Mouse (Mus musculus): ENCODE measurements around the gene Srgap3. TPM values are rescaled to one million over a fixed set of nuclear protein-coding genes. Genes with fewer than 3 reads are reported as not detected.

The Srgap3 gene
- polyA plus RNA-seq, 1 experiment from 2014 or later = 0.13 TPM

DNA sequence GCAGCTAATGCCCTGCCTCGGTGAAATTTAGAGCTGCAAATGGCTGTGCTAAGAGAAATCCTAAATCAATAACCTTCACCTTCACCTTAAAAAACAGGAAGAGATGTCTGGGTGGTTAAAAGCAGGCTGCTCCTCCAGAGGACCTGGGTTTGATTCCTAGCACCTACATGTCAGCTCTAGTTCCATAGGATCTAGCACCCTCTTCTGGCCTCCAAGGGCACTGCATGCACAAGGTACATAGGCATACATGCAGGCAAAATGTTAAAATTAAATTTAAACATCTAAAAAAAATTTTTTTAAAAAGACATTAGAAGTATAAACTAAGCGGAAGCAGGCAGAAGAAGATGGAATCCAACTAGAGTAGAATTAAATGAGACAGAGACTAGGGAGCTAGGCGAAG lies 214.6 kb downstream of the Srgap3 start:
- H3K4me3 ChIP-seq (ENCODE audit: low read depth, low read length) = no peak overlapping the region
- no peaks in the 10 kb centered on the region; the same call in 1 of the 2 replicates for H3K4me1 ChIP-seq (ENCODE audit: insufficient read depth)
- TF ChIP-seq CTCF (IDR thresholded peaks at IDR 0.05; ENCODE audit: low read depth) = peak; percentile 50
- TF ChIP-seq EP300 (IDR thresholded peaks at IDR 0.05; ENCODE audit: low read depth) = no peak
- no peak overlapping the region for H3K27ac ChIP-seq (ENCODE audit: low read depth)
- DNase-seq (no peak), ATAC-seq (no peak)
- no peaks in the 10 kb centered on the region for H3K9me3 ChIP-seq (ENCODE audit: low read length)
- no peaks in the 10 kb centered on the region for H3K36me3 ChIP-seq (replicated peaks; ENCODE audit: insufficient read depth, low read length)
- H3K27me3 ChIP-seq (ENCODE audit: insufficient read depth, low read length) = no peaks in the 10 kb centered on the region
- WGBS (ENCODE audit: insufficient replicate concordance) = 86% methylated on average over 3 of the region's 3 CpGs
- no peak overlapping the region for H3K4me2 ChIP-seq (ENCODE audit: low read depth, low read length)
- no peak overlapping the region for H3K9ac ChIP-seq (replicated peaks)

DNA sequence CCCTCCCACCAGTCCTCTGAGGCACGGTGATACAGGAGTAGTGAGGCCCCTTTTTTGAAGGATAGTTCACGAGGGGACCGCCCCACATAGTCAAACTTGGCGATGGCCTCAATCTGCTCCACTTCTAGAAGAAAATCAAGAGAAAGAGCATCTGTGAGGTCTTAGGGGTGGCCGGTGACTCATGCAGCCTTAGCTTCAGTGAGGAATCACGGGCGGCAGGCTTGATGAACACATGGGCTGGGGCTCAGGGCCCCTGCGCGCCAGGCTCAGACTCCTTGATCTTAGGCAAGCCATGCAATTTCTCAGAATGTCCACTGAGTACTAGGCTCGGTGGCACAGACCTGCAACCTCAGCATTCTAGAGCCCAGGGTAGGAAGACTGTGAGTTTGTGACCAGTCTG lies 215.7 kb downstream of the Srgap3 start:
- WGBS (ENCODE audit: insufficient replicate concordance) = 86% methylated on average over 10 of the region's 10 CpGs
- TF ChIP-seq CTCF (IDR thresholded peaks at IDR 0.05; ENCODE audit: low read depth) (no peak), EP300 (IDR thresholded peaks at IDR 0.05; ENCODE audit: low read depth) (no peak)
- no peak for DNase-seq

GRCm38 (mm10) chr6:112728760-112729422 lies 218.2 kb downstream of the Srgap3 start:
- WGBS (ENCODE audit: insufficient replicate concordance) = 17% methylated on average over 16 of the region's 17 CpGs
- Histone ChIP-seq H3K9me3 (ENCODE audit: low read length) (no peaks in the 10 kb centered on the region), H3K36me3 (replicated peaks; ENCODE audit: insufficient read depth, low read length) (no peaks in the 10 kb centered on the region), H3K4me3 (ENCODE audit: low read depth, low read length) (peak overlapping the region; percentile 25; the same call in 1 of the 2 replicates), H3K4me2 (ENCODE audit: low read depth, low read length) (peak overlapping the region; percentile 57), H3K4me1 (ENCODE audit: insufficient read depth) (no peaks in the 10 kb centered on the region; the same call in 1 of the 2 replicates), H3K9ac (replicated peaks) (no peak overlapping the region), H3K27ac (ENCODE audit: low read depth) (no peak overlapping the region), H3K27me3 (ENCODE audit: insufficient read depth, low read length) (no peaks in the 10 kb centered on the region)
- TF ChIP-seq EP300 (IDR thresholded peaks at IDR 0.05; ENCODE audit: low read depth) = no peak
- TF ChIP-seq CTCF (IDR thresholded peaks at IDR 0.05; ENCODE audit: low read depth) = no peak
- ATAC-seq = peak; percentile 64
- peak; percentile 44 for DNase-seq

More for the DNA sequence above, 215.7 kb downstream of the Srgap3 start:
- no peaks in the 10 kb centered on the region for H3K9me3 ChIP-seq (ENCODE audit: low read length)
- no peak for ATAC-seq
- H3K4me3 ChIP-seq (ENCODE audit: low read depth, low read length) = no peak overlapping the region
- H3K9ac ChIP-seq (replicated peaks) = no peak overlapping the region
- no peaks in the 10 kb centered on the region for H3K27me3 ChIP-seq (ENCODE audit: insufficient read depth, low read length)
- H3K27ac ChIP-seq (ENCODE audit: low read depth) = no peak overlapping the region
- no peaks in the 10 kb centered on the region for H3K36me3 ChIP-seq (replicated peaks; ENCODE audit: insufficient read depth, low read length)
- no peak overlapping the region for H3K4me2 ChIP-seq (ENCODE audit: low read depth, low read length)
- no peaks in the 10 kb centered on the region; the same call in 1 of the 2 replicates for H3K4me1 ChIP-seq (ENCODE audit: insufficient read depth)

DNA sequence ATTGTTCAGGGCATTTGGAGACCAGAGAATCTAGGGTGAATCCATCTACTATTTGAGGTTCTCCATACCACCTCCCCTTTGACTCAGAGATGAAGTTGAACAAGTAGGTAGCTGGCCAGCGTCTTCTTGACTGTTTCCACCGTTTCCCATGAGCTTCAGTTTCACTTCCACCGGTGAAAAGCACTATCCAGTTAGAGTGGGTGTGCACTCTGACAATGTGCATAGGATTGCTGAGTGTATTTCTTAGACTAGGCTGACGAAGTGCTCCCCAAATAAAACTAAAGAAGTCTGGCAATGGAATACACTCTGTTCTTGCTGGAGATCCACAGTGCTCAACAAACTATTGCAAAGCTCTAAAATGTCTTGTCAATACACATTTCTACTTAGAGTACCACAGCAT lies 221.6 kb downstream of the Srgap3 start:
- no peak for ATAC-seq
- no peaks in the 10 kb centered on the region for H3K27me3 ChIP-seq (ENCODE audit: insufficient read depth, low read length)
- H3K9me3 ChIP-seq (ENCODE audit: low read length) = no peaks in the 10 kb centered on the region
- no peak overlapping the region for H3K4me2 ChIP-seq (ENCODE audit: low read depth, low read length)
- no peaks in the 10 kb centered on the region for H3K36me3 ChIP-seq (replicated peaks; ENCODE audit: insufficient read depth, low read length)
- no peak for DNase-seq
- H3K9ac ChIP-seq (replicated peaks) = no peak overlapping the region
- no peaks in the 10 kb centered on the region; the same call in 1 of the 2 replicates for H3K4me1 ChIP-seq (ENCODE audit: insufficient read depth)
- H3K27ac ChIP-seq (ENCODE audit: low read depth) = no peak overlapping the region
- 67% methylated on average over 4 of the region's 4 CpGs for WGBS (ENCODE audit: insufficient replicate concordance)
- no peak overlapping the region for H3K4me3 ChIP-seq (ENCODE audit: low read depth, low read length)
- TF ChIP-seq EP300 (IDR thresholded peaks at IDR 0.05; ENCODE audit: low read depth) (no peak), CTCF (IDR thresholded peaks at IDR 0.05; ENCODE audit: low read depth) (no peak)

GRCm38 (mm10) chr6:112720409-112721080 lies 226.5 kb downstream of the Srgap3 start:
- H3K36me3 ChIP-seq (replicated peaks; ENCODE audit: insufficient read depth, low read length) = no peaks in the 10 kb centered on the region
- TF ChIP-seq CTCF (IDR thresholded peaks at IDR 0.05; ENCODE audit: low read depth) = no peak
- no peak for TF ChIP-seq EP300 (IDR thresholded peaks at IDR 0.05; ENCODE audit: low read depth)
- no peak overlapping the region for H3K9ac ChIP-seq (replicated peaks)
- H3K27me3 ChIP-seq (ENCODE audit: insufficient read depth, low read length) = no peaks in the 10 kb centered on the region
- H3K4me1 ChIP-seq (ENCODE audit: insufficient read depth) = 0 out of 2 replicates have a peak, but pooled peaks cover 2% of the 10 kb centered on the region
- DNase-seq (no peak), ATAC-seq (no peak)
- 74% methylated on average over 5 of the region's 5 CpGs for WGBS (ENCODE audit: insufficient replicate concordance)
- H3K4me2 ChIP-seq (ENCODE audit: low read depth, low read length) = no peak overlapping the region
- no peak overlapping the region for H3K4me3 ChIP-seq (ENCODE audit: low read depth, low read length)
- no peak overlapping the region for H3K27ac ChIP-seq (ENCODE audit: low read depth)
- no peaks in the 10 kb centered on the region for H3K9me3 ChIP-seq (ENCODE audit: low read length)

DNA sequence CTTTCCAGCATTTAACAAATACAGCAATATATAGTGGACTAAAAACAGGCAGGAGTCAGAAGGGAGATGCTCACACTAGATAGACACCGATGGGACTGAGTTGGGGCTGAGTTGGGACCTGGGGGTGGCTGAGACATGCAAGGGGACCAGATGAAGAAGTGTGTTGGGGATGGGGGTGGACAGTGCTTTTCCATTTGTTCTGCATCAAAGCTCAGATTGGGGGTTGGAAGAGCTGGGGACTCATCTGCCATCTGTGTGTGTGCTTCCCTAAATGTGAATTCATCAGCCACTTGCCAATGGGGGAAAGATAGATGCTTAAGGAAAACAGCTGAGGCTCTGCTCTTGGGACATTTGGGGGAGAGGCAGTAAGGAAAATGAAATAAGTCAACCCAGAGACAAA lies 227.1 kb downstream of the Srgap3 start:
- Histone ChIP-seq H3K27ac (ENCODE audit: low read depth) (no peak overlapping the region), H3K4me1 (ENCODE audit: insufficient read depth) (0 out of 2 replicates have a peak, but pooled peaks cover 2% of the 10 kb centered on the region), H3K9me3 (ENCODE audit: low read length) (no peaks in the 10 kb centered on the region), H3K4me2 (ENCODE audit: low read depth, low read length) (no peak overlapping the region), H3K27me3 (ENCODE audit: insufficient read depth, low read length) (no peaks in the 10 kb centered on the region), H3K4me3 (ENCODE audit: low read depth, low read length) (no peak overlapping the region), H3K9ac (replicated peaks) (no peak overlapping the region), H3K36me3 (replicated peaks; ENCODE audit: insufficient read depth, low read length) (no peaks in the 10 kb centered on the region)
- no peak for TF ChIP-seq EP300 (IDR thresholded peaks at IDR 0.05; ENCODE audit: low read depth)
- no peak for TF ChIP-seq CTCF (IDR thresholded peaks at IDR 0.05; ENCODE audit: low read depth)
- DNase-seq = no peak
- WGBS (ENCODE audit: insufficient replicate concordance) = 88% methylated on average over 1 of the region's 1 CpGs
- no peak for ATAC-seq

Data from liver, postnatal 0 days (tissue).